Mouse (Mus musculus) neural tube, embryonic 11.5 days (tissue): ENCODE measurements around the gene Rab27a. TPM values are rescaled to one million over a fixed set of nuclear protein-coding genes. Genes with fewer than 3 reads are reported as not detected.
A peak's percentile ranks its signal among the peaks of the same experiment; 100 is the strongest.

ENCODE experiments used
- ATAC-seq: fragments of 200-750 bp; cut with Nextera tagmentation; 2 replicates; pipeline ENCODE4 v1.8.0; 2017; ENCODE audit warnings: moderate number of reproducible peaks, mild to moderate bottlenecking, moderate TSS enrichment, moderate library complexity; ENCODE audit not compliant: insufficient read depth, low FRiP score, low TSS enrichment
- DNase-seq: peaks from one replicate; pipeline ENCODE4 v3.0.0-alpha.2; 2015; ENCODE audit warnings: low spot score
- H3K27ac ChIP-seq: fragments of 300-500 bp; sonication (generic); 2 replicates; pipeline ENCODE4 v1.5.1; 2014; ENCODE audit warnings: low read depth, mild to moderate bottlenecking, low read length
- H3K27me3 ChIP-seq: fragments of 300-500 bp; sonication (generic); 2 replicates; pipeline ENCODE4 v1.6.1; 2014; ENCODE audit warnings: mild to moderate bottlenecking, low read length, mixed read lengths; ENCODE audit not compliant: control insufficient read depth, insufficient read depth
- H3K36me3 ChIP-seq: fragments of 300-500 bp; sonication (generic); 2 replicates; pipeline ENCODE4 v1.6.1; 2014; ENCODE audit warnings: mild to moderate bottlenecking, low read length, moderate library complexity, mixed read lengths; ENCODE audit not compliant: control insufficient read depth, insufficient read depth
- H3K4me1 ChIP-seq: fragments of 300-500 bp; sonication (generic); 2 replicates; pipeline ENCODE4 v1.6.1; 2014; ENCODE audit warnings: low read length, mixed read lengths; ENCODE audit not compliant: control insufficient read depth, insufficient read depth
- H3K4me2 ChIP-seq: fragments of 300-500 bp; sonication (generic); 2 replicates; pipeline ENCODE4 v1.6.1; 2014; ENCODE audit warnings: low read depth, mild to moderate bottlenecking, moderate library complexity
- H3K4me3 ChIP-seq: fragments of 300-500 bp; sonication (generic); 2 replicates; pipeline ENCODE4 v1.5.1; 2014; ENCODE audit warnings: low read depth, low read length
- H3K9ac ChIP-seq: fragments of 300-500 bp; sonication (generic); 2 replicates; pipeline ENCODE4 v1.6.1; 2014; ENCODE audit warnings: mild to moderate bottlenecking, low read length
- H3K9me3 ChIP-seq: fragments of 300-500 bp; sonication (generic); 2 replicates; pipeline ENCODE4 v1.6.1; 2016; ENCODE audit warnings: low read length; ENCODE audit not compliant: control insufficient read depth
- WGBS: fragments of 180-500 bp; shearing (Covaris S2); extraction: QIAGEN DNeasy Blood & Tissue Kit; methylation state at CpG from one replicate; pipeline ENCODE4 v1.1.7; 2014; 5-methylcytosine and 5-hydroxymethylcytosine counted together
- polyA plus RNA-seq: library from polyadenylated mRNA; unstranded; fragments of >200 nt; fragmentation: Nextera tagmentation; extraction: Ambion mirVana; gene quantifications from 2 replicates; pipeline ENCODE4 v1.2.1, GENCODE M21; 2014

Rab27a gene
- polyA plus RNA-seq, 1 experiment from 2014 or later = 0.66 TPM

GRCm38 (mm10) chr9:73008384-73008783 lies 36.3 kb upstream of the Rab27a start:
- Histone ChIP-seq H3K27ac (no peak overlapping the region), H3K9me3 (no peaks in the 10 kb centered on the region), H3K27me3 (no peaks in the 10 kb centered on the region), H3K4me3 (no peak overlapping the region), H3K36me3 (no peaks in the 10 kb centered on the region), H3K9ac (no peak overlapping the region), H3K4me2 (no peak overlapping the region), H3K4me1 (no peaks in the 10 kb centered on the region)
- DNase-seq (no peak), ATAC-seq (no peak)
- 79% methylated on average over 3 of the region's 3 CpGs for WGBS

GRCm38 (mm10) chr9:73012629-73013028 lies 32.0 kb upstream of the Rab27a start:
- Histone ChIP-seq H3K27ac (no peak overlapping the region), H3K27me3 (no peaks in the 10 kb centered on the region), H3K9me3 (no peaks in the 10 kb centered on the region), H3K9ac (no peak overlapping the region), H3K4me3 (no peak overlapping the region), H3K4me1 (no peaks in the 10 kb centered on the region), H3K36me3 (no peaks in the 10 kb centered on the region), H3K4me2 (no peak overlapping the region)
- DNase-seq (no peak), ATAC-seq (no peak)
- 85% methylated on average over 4 of the region's 4 CpGs for WGBS

- Histone ChIP-seq H3K4me1 (no peaks in the 10 kb centered on the region), H3K9ac (no peak overlapping the region), H3K4me2 (no peak overlapping the region), H3K9me3 (no peaks in the 10 kb centered on the region), H3K4me3 (no peak overlapping the region), H3K27ac (no peak overlapping the region), H3K36me3 (no peaks in the 10 kb centered on the region), H3K27me3 (no peaks in the 10 kb centered on the region)
- no peak for ATAC-seq
- no peak for DNase-seq
- WGBS = 94% methylated on average over 13 of the region's 13 CpGs
Observed at GRCm38 (mm10) chr9:73014724-73015123, 29.9 kb upstream of the Rab27a start.

GRCm38 (mm10) chr9:73019841-73020240 lies 24.8 kb upstream of the Rab27a start:
- ATAC-seq = no peak
- no peaks in the 10 kb centered on the region for H3K9me3 ChIP-seq
- H3K36me3 ChIP-seq = no peaks in the 10 kb centered on the region
- no peaks in the 10 kb centered on the region for H3K4me1 ChIP-seq
- WGBS = 92% methylated on average over 10 of the region's 10 CpGs
- no peaks in the 10 kb centered on the region for H3K27me3 ChIP-seq
- H3K4me3 ChIP-seq = no peak overlapping the region
- no peak overlapping the region for H3K27ac ChIP-seq
- DNase-seq = no peak
- no peak overlapping the region for H3K4me2 ChIP-seq
- no peak overlapping the region for H3K9ac ChIP-seq

GRCm38 (mm10) chr9:73020566-73021097 lies 24.0 kb upstream of the Rab27a start:
- ATAC-seq (no peak), DNase-seq (no peak)
- H3K4me1 ChIP-seq = no peaks in the 10 kb centered on the region
- H3K9ac ChIP-seq = no peak overlapping the region
- H3K9me3 ChIP-seq = no peaks in the 10 kb centered on the region
- H3K4me2 ChIP-seq = no peak overlapping the region
- no peaks in the 10 kb centered on the region for H3K27me3 ChIP-seq
- H3K4me3 ChIP-seq = no peak overlapping the region
- WGBS = 94% methylated on average over 5 of the region's 5 CpGs
- no peaks in the 10 kb centered on the region for H3K36me3 ChIP-seq
- H3K27ac ChIP-seq = no peak overlapping the region

- ATAC-seq = no peak
- 21% methylated on average over 17 of the region's 17 CpGs for WGBS
- Histone ChIP-seq H3K36me3 (no peaks in the 10 kb centered on the region; the same call in 1 of the 2 replicates), H3K27ac (no peak overlapping the region), H3K9me3 (no peaks in the 10 kb centered on the region), H3K27me3 (no peaks in the 10 kb centered on the region), H3K9ac (no peak overlapping the region), H3K4me1 (no peaks in the 10 kb centered on the region), H3K4me2 (no peak overlapping the region), H3K4me3 (no peak overlapping the region)
- peak; percentile 20 for DNase-seq
Observed at GRCm38 (mm10) chr9:73025818-73026636, 18.6 kb upstream of the Rab27a start.

- Histone ChIP-seq H3K4me3 (no peak overlapping the region), H3K36me3 (no peaks in the 10 kb centered on the region; the same call in 1 of the 2 replicates), H3K27ac (no peak overlapping the region), H3K9me3 (no peaks in the 10 kb centered on the region), H3K27me3 (no peaks in the 10 kb centered on the region), H3K4me1 (no peaks in the 10 kb centered on the region), H3K9ac (no peak overlapping the region), H3K4me2 (no peak overlapping the region)
- no peak for ATAC-seq
- 98% methylated on average over 1 of the region's 1 CpGs for WGBS
- DNase-seq = no peak
Observed at GRCm38 (mm10) chr9:73030443-73030842, 14.2 kb upstream of the Rab27a start.

- H3K9me3 ChIP-seq = no peaks in the 10 kb centered on the region
- 82% methylated on average over 4 of the region's 4 CpGs for WGBS
- no peak overlapping the region for H3K4me3 ChIP-seq
- H3K4me2 ChIP-seq = no peak overlapping the region
- H3K27ac ChIP-seq = no peak overlapping the region
- no peaks in the 10 kb centered on the region; the same call in 1 of the 2 replicates for H3K36me3 ChIP-seq
- no peaks in the 10 kb centered on the region for H3K27me3 ChIP-seq
- no peaks in the 10 kb centered on the region for H3K4me1 ChIP-seq
- no peak for DNase-seq
- no peak for ATAC-seq
- H3K9ac ChIP-seq = no peak overlapping the region
Observed at GRCm38 (mm10) chr9:73031421-73031820, 13.2 kb upstream of the Rab27a start.

GRCm38 (mm10) chr9:73033406-73033805 lies 11.2 kb upstream of the Rab27a start:
- H3K4me1 ChIP-seq = no peaks in the 10 kb centered on the region
- ATAC-seq = no peak
- H3K9me3 ChIP-seq = no peaks in the 10 kb centered on the region
- DNase-seq = no peak
- no peaks in the 10 kb centered on the region for H3K27me3 ChIP-seq
- no peak overlapping the region for H3K27ac ChIP-seq
- H3K36me3 ChIP-seq = no peaks in the 10 kb centered on the region
- WGBS = 90% methylated on average over 1 of the region's 1 CpGs
- H3K4me3 ChIP-seq = no peak overlapping the region
- H3K9ac ChIP-seq = no peak overlapping the region
- H3K4me2 ChIP-seq = no peak overlapping the region
